Mouse (Mus musculus): ENCODE measurements around the gene Nmb.

Nmb gene

DNA sequence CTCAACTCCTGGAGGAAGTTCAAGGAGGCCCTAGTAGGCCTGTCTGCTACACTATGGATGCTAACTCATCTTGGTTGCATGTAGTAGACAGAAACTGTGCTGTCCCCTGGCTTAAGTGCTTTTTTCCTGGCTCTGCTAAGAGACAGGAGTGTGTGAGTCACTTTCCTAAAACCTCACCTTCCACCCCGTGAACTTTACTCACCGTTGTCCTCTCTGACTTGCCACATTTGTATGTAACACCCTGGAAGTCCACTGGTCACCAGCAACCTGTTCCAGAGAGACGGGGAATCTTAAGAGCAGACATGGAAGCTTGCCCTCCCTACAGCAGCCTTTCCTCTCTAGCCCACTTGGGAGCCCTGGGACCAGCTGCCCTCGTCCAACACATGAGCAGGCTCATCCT lies 7.2 kb downstream of the Nmb start:
- DNase-seq (ENCODE audit: low spot score) = no peak

DNA sequence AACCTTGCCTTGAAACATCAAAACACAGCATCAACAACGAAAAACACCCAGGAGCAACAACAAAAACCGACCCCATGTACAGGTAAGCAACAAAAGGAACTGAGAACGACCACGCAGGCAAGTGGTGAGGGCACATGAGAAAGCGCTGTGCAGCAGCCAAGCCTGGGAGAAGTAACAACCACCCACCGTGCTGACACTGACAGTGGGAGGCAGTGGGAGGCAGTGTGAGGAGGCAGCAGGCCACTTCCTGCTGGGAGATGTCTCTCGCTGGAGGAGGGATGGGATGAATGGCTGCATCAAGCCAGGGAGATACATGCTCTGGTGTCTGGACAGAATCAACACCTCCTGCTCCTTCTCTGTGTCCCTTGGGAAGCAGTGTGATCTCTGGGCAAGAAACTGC lies 7.7 kb downstream of the Nmb start:
- peak; percentile 55 for DNase-seq (ENCODE audit: low spot score)

DNA sequence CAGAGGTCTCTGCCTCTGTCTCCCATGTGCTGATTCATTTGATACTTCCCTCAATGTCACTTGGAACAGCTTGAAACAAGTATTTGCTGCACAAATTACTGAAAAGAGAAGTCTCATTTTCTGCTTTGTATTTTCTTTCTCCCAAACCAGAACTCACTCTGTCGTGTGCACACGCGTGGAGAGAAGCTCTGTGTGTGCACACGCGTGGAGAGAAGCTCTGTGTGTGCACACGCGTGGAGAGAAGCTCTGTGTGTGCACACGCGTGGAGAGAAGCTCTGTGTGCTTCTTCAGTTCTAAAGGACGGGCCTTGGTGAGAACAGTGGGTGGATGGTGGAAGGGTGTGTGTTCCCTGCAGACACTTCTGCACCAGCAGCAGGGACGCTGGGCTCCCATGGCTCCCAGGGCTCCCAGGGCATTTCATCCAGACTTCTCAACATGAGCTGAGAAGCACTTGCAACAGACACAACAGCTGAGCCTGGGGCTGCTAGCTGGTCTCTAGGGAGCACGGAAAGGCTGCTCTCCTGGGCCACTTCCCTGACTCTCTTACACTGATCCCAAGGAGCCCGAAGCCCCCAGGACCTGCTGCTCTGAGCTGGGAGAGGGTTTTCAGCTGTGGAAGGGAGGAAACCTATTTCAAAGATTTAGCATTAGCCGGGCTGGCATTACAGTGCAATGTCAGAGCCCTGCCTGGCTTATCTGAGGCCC lies 9.9 kb downstream of the Nmb start:
- DNase-seq (ENCODE audit: low spot score) = no peak

DNA sequence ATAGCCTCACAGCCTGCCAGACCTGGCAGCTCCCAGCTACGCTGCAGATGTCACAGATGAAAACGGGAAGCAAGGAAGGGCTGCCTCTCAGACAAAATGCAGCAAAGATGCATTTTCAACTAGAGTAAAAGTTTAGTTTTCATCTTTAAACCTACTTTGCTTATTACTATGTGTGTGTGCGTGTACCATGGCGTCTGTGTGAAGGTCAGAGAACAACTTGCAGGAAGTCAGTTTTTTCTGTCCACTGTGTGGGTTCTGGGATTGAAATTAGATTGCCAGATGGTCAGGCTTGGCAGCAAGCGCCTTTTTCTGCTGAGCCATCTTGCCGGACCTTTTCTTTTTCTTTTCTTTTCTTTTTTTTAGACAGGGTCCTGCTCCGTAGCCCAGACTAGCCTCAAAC lies 10.7 kb downstream of the Nmb start:
- no peak for DNase-seq (ENCODE audit: low spot score)

DNA sequence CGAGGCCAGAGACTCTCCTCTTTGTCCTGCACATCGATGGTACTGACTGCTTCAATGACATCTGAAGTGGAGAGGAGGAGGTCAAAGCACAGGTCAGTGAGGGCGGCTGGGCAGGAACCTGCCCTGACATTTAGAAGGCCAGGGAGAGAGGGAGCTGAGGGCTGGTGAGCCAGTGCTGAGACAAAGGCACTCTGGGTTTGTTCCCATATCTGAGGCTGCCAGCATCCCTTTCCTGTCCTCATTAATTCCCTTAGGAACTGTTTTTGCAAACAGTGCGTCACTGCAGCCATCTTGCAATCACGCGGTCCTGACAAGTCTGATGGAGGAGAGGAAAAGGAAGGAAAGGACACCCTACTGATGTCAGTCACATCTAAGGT lies 11.1 kb downstream of the Nmb start:
- no peak for DNase-seq (ENCODE audit: low spot score)

DNA sequence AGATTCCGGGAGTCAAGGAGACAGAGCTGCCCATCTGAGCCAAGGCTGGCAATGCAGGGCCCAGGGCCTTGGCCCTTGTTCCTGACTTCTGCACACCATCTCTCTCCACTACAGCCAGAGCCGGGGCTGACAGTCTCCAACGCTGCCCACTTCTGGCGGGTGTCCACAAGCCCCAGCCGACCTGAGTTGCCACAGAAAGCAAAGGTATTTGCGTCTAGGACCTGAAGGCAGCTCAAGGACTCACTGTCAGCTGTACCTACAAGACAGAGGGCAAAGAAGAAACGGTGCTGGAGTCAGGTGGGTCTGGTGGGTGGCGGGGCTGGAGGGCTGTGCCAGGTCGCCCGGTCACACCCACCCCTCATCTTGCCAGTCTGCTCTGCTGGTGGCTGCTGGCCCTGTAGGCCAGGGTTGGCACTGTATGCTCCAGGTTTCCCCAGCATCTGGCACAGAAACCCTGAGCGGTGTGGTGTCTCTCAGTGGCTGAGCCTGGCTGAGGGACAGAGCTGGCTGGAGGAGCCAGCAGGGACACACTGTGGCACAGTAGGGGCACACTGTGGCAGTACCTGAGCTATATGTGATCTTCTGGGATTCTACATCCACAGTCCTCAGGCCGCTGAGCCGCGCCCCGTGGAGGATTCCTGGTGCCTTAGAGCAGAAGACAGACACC lies 11.7 kb downstream of the Nmb start:
- DNase-seq (ENCODE audit: low spot score) = no peak

DNA sequence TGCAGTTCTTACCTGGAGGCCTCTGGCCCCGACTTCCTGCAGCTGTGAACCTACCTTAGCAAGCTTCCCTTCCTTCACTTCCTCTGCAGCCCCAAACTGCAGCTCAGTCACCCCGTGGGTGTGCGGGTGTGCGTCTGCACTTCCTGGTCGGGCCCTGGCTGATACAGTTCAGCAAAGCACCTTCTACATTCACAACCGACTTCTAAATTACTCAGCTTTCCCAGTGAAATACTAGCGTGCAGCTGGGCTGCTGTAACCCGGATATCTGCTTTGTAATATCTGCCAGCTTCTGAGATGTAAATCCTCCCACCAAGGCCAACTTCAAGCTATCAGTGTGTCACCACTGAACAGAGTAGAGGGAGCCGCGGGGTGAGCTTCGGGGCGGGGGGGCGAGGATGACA lies 15.0 kb downstream of the Nmb start:
- DNase-seq (ENCODE audit: low spot score) = no peak

DNA sequence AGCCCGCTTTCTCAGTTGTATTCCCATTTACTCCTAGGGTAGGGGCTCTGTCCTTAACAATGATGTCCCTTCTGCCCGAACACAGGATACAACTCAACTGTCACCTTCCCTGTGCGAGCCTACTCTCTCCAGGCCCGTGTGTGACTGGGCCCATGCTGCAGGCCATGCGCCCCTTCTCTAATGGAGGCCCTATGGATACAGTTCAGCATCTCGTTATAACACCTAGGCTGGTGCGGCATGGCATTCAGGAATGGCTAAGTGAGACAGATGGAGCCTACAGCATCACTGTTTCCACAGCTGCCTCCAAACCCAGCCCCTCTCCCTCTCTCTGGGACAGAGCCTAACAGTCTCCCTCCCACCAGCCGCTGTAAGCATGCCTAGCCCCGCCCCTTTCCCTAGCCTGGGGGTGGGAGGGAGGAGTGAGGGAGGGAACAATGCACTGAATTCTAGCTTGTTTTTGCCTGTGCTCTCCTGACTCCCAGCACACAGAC lies 15.8 kb downstream of the Nmb start:
- peak; percentile 47 for DNase-seq (ENCODE audit: low spot score)

DNA sequence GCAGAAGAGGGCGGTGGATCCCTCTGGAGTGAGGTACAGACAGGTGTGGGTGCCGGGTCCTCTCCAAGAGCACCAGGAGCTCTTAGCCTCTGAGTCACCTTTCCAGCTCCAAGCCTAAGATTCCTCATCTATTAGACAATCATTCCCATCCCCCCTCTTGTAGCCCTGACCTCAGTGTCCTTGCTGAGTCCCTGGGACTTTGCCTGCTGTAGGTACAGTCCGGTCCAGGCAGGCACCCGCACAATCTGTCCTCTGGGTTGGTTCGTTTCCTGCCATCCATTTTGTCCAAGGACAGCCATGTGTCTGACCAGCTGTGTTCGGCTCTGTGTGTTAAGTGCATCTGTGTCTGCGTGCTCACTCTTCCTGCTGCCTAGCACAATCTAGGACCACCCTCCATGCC lies 16.3 kb downstream of the Nmb start:
- no peak for DNase-seq (ENCODE audit: low spot score)

DNA sequence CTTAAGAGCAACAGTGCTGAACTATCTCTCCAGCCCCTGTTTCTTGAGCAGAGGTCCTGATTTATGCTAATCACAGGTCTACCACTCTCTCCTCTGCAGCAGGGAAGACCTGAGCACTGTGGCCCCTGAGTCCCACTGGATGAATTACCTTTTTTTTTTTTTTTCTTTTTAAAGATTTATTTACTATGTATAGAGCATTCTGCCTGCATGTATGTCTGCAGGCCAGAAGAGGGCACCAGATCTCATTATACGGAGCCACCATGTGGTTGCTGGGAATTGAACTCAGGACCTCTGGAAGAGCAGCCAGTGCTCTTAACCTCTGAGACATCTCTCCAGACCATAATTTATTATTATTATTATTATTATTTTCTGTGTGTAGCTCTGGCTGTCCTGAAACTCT lies 19.2 kb downstream of the Nmb start:
- no peak for DNase-seq (ENCODE audit: low spot score)

DNA sequence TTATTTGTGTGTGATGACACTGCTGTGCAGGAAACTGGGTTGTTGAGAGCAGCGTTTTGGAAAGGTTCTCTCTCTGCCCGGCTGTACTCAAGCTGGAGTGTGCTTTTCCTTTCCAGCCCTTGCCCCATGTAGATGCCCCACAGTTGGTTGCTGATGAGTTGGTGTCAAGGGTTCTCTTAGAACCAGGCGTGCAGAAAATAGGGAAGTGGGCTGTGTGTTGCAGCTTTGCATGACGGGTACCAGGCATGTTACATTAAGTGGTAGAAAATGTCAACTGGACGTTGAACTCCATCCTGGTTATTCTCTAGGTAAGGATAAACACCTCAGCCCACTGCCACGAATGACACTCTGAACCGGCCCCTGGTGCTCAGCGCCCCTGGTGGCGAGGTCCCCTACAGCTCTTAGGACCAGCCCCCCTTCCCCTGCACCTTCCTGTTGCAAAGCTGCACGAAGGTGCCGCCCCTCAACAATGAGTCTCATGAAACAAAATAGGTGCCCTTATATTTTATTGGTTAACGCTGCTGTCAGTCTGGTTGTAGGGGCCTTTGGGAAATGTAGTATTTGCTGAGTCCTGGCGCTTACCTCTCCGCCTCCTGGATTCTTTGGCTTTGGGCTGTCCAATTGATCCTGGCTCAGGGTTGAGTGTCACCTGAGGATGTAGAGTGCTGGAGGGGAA lies 21.9 kb downstream of the Nmb start:
- no peak for DNase-seq (ENCODE audit: low spot score)

DNA sequence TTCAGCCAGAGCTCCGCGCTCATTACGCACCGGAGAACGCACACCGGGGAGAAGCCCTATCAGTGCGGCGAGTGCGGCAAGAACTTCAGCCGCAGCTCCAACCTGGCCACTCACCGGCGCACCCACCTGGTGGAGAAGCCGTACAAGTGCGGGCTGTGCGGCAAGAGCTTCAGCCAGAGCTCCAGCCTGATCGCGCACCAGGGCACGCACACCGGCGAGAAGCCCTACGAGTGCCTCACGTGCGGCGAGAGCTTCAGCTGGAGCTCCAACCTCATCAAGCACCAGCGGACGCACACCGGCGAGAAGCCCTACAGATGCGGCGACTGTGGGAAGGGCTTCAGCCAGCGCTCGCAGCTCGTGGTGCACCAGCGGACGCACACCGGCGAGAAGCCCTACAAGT lies 29.1 kb downstream of the Nmb start:
- no peak for DNase-seq (ENCODE audit: low spot score)

DNA sequence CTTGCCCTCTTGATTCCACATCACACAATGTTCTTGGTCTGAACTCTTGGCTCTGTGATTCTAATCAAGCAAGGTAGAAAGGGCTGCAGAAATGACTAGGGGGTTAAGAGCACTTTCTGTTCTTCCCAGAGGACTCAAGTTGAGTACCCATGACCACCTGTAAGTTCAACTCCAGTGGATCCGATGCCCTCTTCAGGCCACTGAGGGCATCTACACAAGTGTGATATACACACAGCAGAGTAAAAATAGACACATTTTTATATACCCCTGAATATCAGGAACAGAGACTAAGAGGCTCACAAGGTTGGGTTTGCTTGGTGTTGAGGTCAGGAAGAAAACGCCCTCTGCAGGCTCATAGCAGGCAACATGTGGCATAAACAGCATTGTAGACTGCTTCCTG lies 31.2 kb downstream of the Nmb start:
- DNase-seq (ENCODE audit: low spot score) = no peak

DNA sequence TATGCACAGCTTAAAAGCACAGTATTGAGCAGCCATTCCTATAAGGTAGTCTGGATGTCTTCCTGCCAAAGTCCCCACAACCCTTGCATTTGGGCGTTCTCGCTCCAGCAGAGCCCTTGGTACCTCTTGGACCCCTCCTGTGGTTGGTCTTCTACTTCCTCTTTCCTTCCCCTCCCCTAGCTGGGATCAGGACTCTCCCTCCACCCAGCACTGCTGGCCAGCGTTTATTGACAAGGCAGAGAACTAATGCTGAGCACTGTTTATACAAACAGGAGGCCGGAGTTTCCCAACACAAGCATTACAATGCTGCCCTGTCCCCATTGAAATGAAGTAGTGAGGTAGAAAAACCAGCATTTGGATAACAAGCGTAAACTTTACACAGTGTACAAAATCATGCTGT lies 31.8 kb downstream of the Nmb start:
- DNase-seq (ENCODE audit: low spot score) = no peak

DNA sequence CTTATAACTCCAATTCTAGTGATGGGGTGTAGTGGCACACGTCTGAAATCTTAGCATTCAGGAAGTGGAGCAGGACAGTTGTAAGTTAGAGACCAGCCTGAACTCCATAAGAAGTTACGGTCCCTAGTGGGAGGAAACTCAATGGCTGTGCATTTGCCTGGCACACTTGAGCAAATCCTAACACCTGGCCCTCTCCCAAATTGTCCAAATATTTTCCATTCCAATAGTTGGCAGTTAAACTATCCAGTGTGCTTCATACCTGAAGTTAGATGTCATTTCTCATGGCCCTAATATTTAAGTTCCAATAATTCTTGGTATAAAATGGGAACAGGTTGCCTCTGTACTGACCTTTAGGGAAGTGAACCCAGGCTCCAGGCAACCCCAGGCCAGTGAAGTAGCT lies 36.2 kb downstream of the Nmb start:
- no peak for DNase-seq (ENCODE audit: low spot score)

DNA sequence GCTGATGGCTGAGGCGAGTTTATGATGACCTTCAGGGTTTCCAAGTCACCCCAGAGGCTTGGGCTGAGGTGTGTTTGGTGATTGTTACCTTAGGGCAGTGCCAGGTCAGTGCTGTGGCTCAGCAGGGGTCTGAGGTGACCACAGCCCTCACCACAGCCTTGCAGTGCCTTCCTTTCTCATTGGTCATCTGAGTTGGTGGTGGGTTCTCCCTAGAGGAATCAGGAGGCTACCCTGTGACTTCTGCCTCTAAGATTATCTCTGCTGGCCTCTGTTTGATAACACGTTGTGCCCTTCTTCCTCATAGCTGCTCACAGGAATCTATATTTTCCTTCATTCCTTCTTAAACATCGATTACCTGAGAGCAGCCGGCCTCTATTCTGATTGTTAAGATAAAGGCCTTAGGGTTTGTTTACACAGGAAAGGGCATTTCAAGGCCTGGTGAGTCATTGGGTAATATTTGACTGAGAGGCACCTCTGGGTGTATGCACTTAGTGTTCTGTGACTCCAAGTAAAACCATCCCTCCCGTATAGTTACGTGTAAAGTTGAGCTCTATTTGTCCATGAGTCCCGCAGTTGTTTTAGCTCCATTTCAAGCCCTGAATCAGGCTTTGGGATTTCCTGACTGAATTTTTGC lies 38.2 kb downstream of the Nmb start:
- no peak for DNase-seq (ENCODE audit: low spot score)

DNA sequence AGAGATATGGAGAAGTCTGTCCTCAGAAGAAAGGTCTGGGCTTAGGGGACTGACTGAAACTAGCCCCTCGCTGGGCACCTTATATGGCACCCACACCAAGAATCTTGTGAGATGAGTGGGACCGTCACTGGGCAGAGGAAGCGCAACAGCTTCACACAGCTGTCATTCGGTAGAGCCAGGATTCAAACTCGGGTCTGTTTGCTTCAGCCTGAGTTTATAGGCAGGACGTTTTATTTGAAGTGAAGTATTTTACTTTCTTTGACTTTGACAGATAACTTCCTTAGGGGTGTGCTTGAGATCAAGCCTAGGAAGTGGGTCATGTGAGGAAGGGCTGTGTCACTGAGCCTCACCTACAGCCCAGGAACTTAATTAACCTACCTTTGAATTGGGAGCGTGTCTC lies 39.4 kb downstream of the Nmb start:
- no peak for DNase-seq (ENCODE audit: low spot score)

DNA sequence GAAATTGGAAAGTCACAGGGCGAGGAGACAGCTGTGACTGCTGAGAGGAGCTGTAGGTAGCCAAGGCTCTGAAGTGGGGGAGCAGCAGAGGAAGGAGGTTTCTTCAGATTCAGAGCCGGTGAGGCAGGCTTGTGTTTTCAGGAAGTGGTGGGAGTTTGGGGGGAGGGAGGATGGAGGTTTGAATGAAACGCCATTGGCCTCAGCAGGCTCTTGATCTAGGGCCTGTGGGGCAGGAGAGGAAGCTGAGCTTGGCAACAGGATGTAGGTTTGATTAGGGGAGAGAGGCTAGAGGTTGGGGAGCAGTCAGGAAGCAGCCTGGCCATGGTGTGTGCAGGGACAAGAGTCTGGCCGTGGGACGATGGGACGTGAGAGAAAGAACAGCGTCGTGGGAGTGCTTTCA lies 40.0 kb downstream of the Nmb start:
- DNase-seq (ENCODE audit: low spot score) = no peak

DNA sequence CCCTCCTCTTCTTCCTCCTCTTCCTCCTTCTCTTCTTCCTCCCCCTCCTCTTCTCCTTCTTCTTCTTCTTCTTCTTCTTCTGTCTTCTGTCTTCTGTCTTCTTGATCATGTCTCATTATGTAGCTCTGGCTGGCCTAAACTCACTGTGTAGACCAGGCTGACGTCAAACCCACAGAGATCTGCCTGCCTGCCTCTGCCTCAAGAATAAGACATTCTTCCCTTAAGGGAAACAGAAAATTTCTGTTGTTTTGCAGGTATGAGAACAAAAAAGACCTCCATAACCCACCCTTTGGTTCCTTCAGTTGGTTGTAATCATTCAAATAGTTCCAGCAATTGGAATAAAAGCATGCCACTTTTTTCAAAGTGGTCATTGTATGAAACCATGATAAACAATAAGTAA lies 40.7 kb downstream of the Nmb start:
- no peak for DNase-seq (ENCODE audit: low spot score)

DNA sequence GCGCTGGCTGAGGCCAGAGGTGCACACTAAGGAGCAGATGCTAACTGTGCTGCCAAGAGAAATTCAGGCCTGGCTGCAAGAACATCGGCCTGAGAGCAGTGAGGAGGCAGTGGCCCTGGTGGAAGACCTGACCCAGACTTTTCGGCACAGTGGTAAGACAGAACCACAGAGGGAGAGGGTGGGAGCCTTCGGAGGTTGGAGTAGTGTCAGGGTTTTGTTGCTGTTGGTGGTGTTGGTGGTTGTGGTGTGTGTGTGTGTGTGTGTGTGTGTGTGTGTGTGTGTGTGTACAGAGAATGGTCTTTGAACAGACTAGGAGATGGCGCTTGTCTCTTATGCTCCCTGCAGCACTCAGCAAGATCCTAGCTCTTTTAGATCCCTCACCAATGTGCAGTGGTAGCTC lies 41.4 kb downstream of the Nmb start:
- no peak for DNase-seq (ENCODE audit: low spot score)

DNA sequence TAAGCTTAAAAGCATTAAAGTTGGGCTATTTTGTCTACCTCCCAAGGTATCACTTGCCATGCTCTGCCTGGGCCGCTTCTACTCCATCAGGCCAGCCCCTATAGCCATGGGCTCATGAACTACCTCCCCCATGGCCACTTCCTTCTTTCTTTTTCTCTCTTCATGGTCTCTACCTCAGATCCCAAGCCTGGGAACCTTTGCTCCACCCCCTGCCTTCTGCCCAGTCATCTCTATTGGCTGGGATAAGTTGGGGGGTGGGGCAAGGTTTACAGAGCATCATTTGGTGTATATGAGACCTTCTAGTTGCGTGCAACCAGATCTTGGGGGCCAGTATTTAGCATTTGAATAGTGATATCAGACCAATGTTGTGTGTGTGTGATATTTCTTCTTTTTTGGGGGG lies 42.4 kb downstream of the Nmb start:
- no peak for DNase-seq (ENCODE audit: low spot score)

DNA sequence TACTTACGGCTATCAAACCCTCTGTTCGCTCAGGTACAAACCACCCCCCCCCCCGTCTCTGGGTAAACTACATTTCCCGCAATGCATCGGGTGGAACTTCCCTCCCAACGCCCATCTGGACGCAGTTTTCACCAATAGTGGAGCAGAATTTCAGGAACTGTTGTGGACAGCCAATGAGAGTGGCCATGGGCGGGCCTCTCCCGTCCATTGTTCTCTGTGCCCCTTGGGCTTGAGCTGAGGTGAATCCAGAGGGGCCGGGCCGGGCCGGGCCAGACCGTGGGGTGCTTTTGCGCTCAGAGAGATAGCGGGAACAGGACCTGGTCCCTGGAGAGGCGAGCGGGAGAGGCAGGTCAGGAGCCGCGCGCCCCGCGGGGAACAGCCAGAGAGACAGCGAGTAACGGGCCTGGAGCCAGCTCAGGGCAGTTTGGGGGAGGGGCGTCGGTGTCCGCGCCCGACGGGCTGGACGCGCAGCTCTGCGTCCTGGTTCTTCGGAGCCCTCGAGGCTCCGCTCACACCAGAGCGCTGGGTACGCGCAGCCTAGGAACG lies 44.1 kb downstream of the Nmb start, which contains the start of gene Zscan2:
Zscan2 (plus strand) TSS at position 192 of the 546 bp plus-strand sequence.
- DNase-seq (ENCODE audit: low spot score) = peak; percentile 96

DNA sequence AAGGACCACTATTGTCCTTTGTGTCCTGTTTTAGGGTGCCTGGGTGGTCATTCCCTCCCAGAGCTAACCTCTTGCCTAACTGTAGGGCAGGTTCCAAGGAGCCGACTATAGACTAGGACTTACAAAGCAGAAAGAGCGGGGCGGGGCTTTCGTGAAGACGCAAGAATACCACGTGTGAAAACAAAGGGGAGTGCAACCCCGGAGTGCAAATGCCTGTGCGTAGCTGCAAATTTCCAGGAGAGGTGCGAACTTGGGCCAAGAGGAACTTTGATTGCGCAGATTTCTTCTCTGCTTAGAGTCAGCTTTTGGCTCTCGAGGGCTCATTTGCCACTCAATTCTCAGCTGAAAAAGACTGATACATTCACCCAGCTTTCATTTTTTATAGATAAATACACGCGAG lies 44.6 kb downstream of the Nmb start:
- DNase-seq (ENCODE audit: low spot score) = peak; percentile 73
